Mouse (Mus musculus) limb, embryonic 14.5 days (tissue): Measurements from ENCODE around the gene Ctsh. TPM values are rescaled to one million over a fixed set of nuclear protein-coding genes. Genes with fewer than 3 reads are reported as not detected.

ENCODE experiments used
- ATAC-seq: fragments of 200-750 bp; cut with Nextera tagmentation; 2 replicates; pipeline ENCODE4 v1.8.0; 2017; ENCODE audit warnings: low read depth, moderate number of reproducible peaks, moderate TSS enrichment; ENCODE audit not compliant: low FRiP score
- DNase-seq: peaks from one replicate; pipeline ENCODE4 v3.0.0-alpha.2; 2015; ENCODE audit warnings: low spot score
- H3K27ac ChIP-seq: fragments of 300-500 bp; sonication (generic); replicated peaks from 2 replicates; pipeline ENCODE4 v1.5.1; 2014; ENCODE audit warnings: low read depth, mild to moderate bottlenecking, low read length, moderate library complexity, mixed read lengths
- H3K27me3 ChIP-seq: fragments of 300-500 bp; sonication (generic); 2 replicates; pipeline ENCODE4 v1.6.1; 2014; ENCODE audit warnings: low read length, mixed read lengths; ENCODE audit not compliant: control insufficient read depth, insufficient read depth
- H3K36me3 ChIP-seq: fragments of 300-500 bp; sonication (generic); 2 replicates; pipeline ENCODE4 v1.6.1; 2014; ENCODE audit warnings: mild to moderate bottlenecking, low read length, moderate library complexity, mixed read lengths; ENCODE audit not compliant: control insufficient read depth, insufficient read depth
- H3K4me1 ChIP-seq: fragments of 300-500 bp; sonication (generic); 2 replicates; pipeline ENCODE4 v1.6.1; 2014; ENCODE audit warnings: antibody characterized with exemption, low read length, mixed read lengths; ENCODE audit not compliant: control insufficient read depth, insufficient read depth
- H3K4me2 ChIP-seq: fragments of 300-500 bp; sonication (generic); replicated peaks from 2 replicates; pipeline ENCODE4 v1.6.1; 2014; ENCODE audit warnings: low read depth, mild to moderate bottlenecking, low read length, moderate library complexity; ENCODE audit not compliant: severe bottlenecking
- H3K4me3 ChIP-seq: fragments of 300-500 bp; sonication (generic); replicated peaks from 2 replicates; pipeline ENCODE4 v1.5.1; 2014; ENCODE audit warnings: low read length
- H3K9ac ChIP-seq: fragments of 300-500 bp; sonication (generic); 2 replicates; pipeline ENCODE4 v1.6.1; 2014; ENCODE audit warnings: mild to moderate bottlenecking, low read depth, low read length, moderate library complexity; ENCODE audit not compliant: severe bottlenecking
- H3K9me3 ChIP-seq: fragments of 300-500 bp; sonication (generic); 2 replicates; pipeline ENCODE4 v1.6.1; 2016; ENCODE audit warnings: low read length; ENCODE audit not compliant: control insufficient read depth
- POLR2A ChIP-seq: fragments of 200-500 bp; IDR thresholded peaks from 2 replicates; pipeline ENCODE4 v1.8.0; 2012; ENCODE audit warnings: inconsistent platforms, mild to moderate bottlenecking, moderate library complexity, borderline replicate concordance; ENCODE audit not compliant: insufficient read depth, insufficient read length; ENCODE audit errors: extremely low read depth
- WGBS: fragments of 180-500 bp; shearing (Covaris S2); extraction: QIAGEN DNeasy Blood & Tissue Kit; methylation state at CpG from one replicate; pipeline ENCODE4 v1.1.7; 2014; 5-methylcytosine and 5-hydroxymethylcytosine counted together
- polyA plus RNA-seq, 2 experiments: library from polyadenylated mRNA; depleted of rRNA in 1 of 2; stranded (reverse) in 1 of 2; unstranded in 1 of 2; fragments of >200 nt; fragmentation: Nextera tagmentation in 1 of 2; extraction: Ambion mirVana in 1 of 2; gene quantifications; 2 replicates each; pipeline versions ENCODE4 v1.2.1 to v1.2.3; 2012 to 2014

The Ctsh gene
- polyA plus RNA-seq (2012; rRNA removed) (17.7 and 20.4 TPM in 2 replicates), polyA plus RNA-seq (2014; fragmentation: Nextera tagmentation; extraction: Ambion mirVana) (37.8 and 40.3 TPM in 2 replicates)

GRCm38 (mm10) chr9:90053852-90054251 is at the start of gene Ctsh:
Ctsh (plus strand) TSS chr9:90054152.
- 67% methylated on average over 2 of the region's 2 CpGs for WGBS
- Histone ChIP-seq H3K4me3 (peak within 1 kb of the TSS; percentile 49), H3K4me2 (peak within 1 kb of the TSS; percentile 97), H3K27me3 (no peaks in the 10 kb centered on the region), H3K36me3 (no peaks in the 10 kb centered on the region), H3K27ac (no peak within 1 kb of the TSS), H3K9ac (peak within 1 kb of the TSS; percentile 66), H3K4me1 (no peaks in the 10 kb centered on the region; the same call in 1 of the 2 replicates), H3K9me3 (no peaks in the 10 kb centered on the region)
- no peak for DNase-seq
- no peak for ATAC-seq
- TF ChIP-seq POLR2A = no peak

GRCm38 (mm10) chr9:90006432-90006831 is 47.5 kb upstream of the Ctsh start:
- H3K4me2 ChIP-seq = no peak overlapping the region
- no peak overlapping the region for H3K4me3 ChIP-seq
- ATAC-seq (no peak), DNase-seq (no peak)
- WGBS = 87% methylated on average over 3 of the region's 3 CpGs
- H3K27ac ChIP-seq = no peak overlapping the region
- no peaks in the 10 kb centered on the region for H3K9me3 ChIP-seq
- no peaks in the 10 kb centered on the region for H3K36me3 ChIP-seq
- H3K9ac ChIP-seq = no peak overlapping the region
- no peaks in the 10 kb centered on the region for H3K4me1 ChIP-seq
- H3K27me3 ChIP-seq = no peaks in the 10 kb centered on the region
- no peak for TF ChIP-seq POLR2A

GRCm38 (mm10) chr9:90007094-90007493 is 46.9 kb upstream of the Ctsh start:
- no peaks in the 10 kb centered on the region for H3K4me1 ChIP-seq
- H3K9ac ChIP-seq = no peak overlapping the region
- no peak overlapping the region for H3K4me3 ChIP-seq
- H3K27ac ChIP-seq = no peak overlapping the region
- H3K9me3 ChIP-seq = no peaks in the 10 kb centered on the region
- no peaks in the 10 kb centered on the region for H3K36me3 ChIP-seq
- no peaks in the 10 kb centered on the region for H3K27me3 ChIP-seq
- DNase-seq (no peak), ATAC-seq (no peak)
- no peak for TF ChIP-seq POLR2A
- no peak overlapping the region for H3K4me2 ChIP-seq
- WGBS = 42% methylated on average over 2 of the region's 2 CpGs

- H3K9me3 ChIP-seq = no peaks in the 10 kb centered on the region
- H3K27me3 ChIP-seq = no peaks in the 10 kb centered on the region
- no peak overlapping the region for H3K4me3 ChIP-seq
- no peak for TF ChIP-seq POLR2A
- no peak overlapping the region for H3K9ac ChIP-seq
- ATAC-seq = no peak
- H3K4me2 ChIP-seq = no peak overlapping the region
- no peaks in the 10 kb centered on the region for H3K36me3 ChIP-seq
- no peaks in the 10 kb centered on the region for H3K4me1 ChIP-seq
- 70% methylated on average over 6 of the region's 6 CpGs for WGBS
- H3K27ac ChIP-seq = no peak overlapping the region
- no peak for DNase-seq
Measured at GRCm38 (mm10) chr9:90008138-90008537, 45.8 kb upstream of the Ctsh start.

GRCm38 (mm10) chr9:90011849-90012248 is 42.1 kb upstream of the Ctsh start:
- Histone ChIP-seq H3K4me3 (no peak overlapping the region), H3K36me3 (no peaks in the 10 kb centered on the region), H3K27me3 (no peaks in the 10 kb centered on the region), H3K27ac (no peak overlapping the region), H3K4me1 (no peaks in the 10 kb centered on the region), H3K9me3 (no peaks in the 10 kb centered on the region), H3K9ac (no peak overlapping the region), H3K4me2 (no peak overlapping the region)
- no peak for ATAC-seq
- no peak for DNase-seq
- no peak for TF ChIP-seq POLR2A
- WGBS = 36% methylated on average over 2 of the region's 2 CpGs

- Histone ChIP-seq H3K4me3 (no peak overlapping the region), H3K36me3 (no peaks in the 10 kb centered on the region), H3K27ac (no peak overlapping the region), H3K27me3 (no peaks in the 10 kb centered on the region), H3K4me2 (no peak overlapping the region), H3K9me3 (no peaks in the 10 kb centered on the region), H3K9ac (no peak overlapping the region), H3K4me1 (no peaks in the 10 kb centered on the region)
- ATAC-seq (no peak), DNase-seq (no peak)
- no peak for TF ChIP-seq POLR2A
- WGBS = 93% methylated on average over 3 of the region's 3 CpGs
Measured at GRCm38 (mm10) chr9:90014649-90015048, 39.3 kb upstream of the Ctsh start.
